Mouse (Mus musculus): ENCODE results near the gene Dnah17. TPM values are rescaled to one million over a fixed set of nuclear protein-coding genes. Genes with fewer than 3 reads are reported as not detected.

Gene Dnah17
- polyA plus RNA-seq, 1 experiment from 2014 or later: 0.10 TPM

- H3K4me2 ChIP-seq (replicated peaks; ENCODE audit: low read depth, low read length): no peak overlapping the region
These were observed 27.6 kb downstream of the Dnah17 start for GRCm38 (mm10) chr11:118102838-118103237.

GRCm38 (mm10) chr11:118101133-118101532 is 29.3 kb downstream of the Dnah17 start:
- no peaks in the 10 kb centered on the region for H3K27me3 ChIP-seq (replicated peaks; ENCODE audit: insufficient read depth, low read length)
- TF ChIP-seq EP300 (IDR thresholded peaks at IDR 0.05) (no peak), CTCF (IDR thresholded peaks at IDR 0.05) (peak; percentile 7; the same call in 1 of the 2 replicates)
- WGBS: 27% methylated on average over 9 of the region's 9 CpGs
- DNase-seq (ENCODE audit: low spot score) (no peak), ATAC-seq (no peak)
- H3K9me3 ChIP-seq (ENCODE audit: low read length): no peaks in the 10 kb centered on the region
- no peak overlapping the region for H3K9ac ChIP-seq (replicated peaks; ENCODE audit: low read depth)
- H3K4me1 ChIP-seq (ENCODE audit: insufficient read depth, low read depth, low read length): no peaks in the 10 kb centered on the region
- H3K36me3 ChIP-seq (ENCODE audit: insufficient read depth, low read length): no peaks in the 10 kb centered on the region
- H3K4me3 ChIP-seq (ENCODE audit: low read depth, low read length): no peak overlapping the region
- no peak overlapping the region for H3K4me2 ChIP-seq (replicated peaks; ENCODE audit: low read depth, low read length)
- no peak overlapping the region for H3K27ac ChIP-seq (ENCODE audit: low read length)

More at GRCm38 (mm10) chr11:118102838-118103237, 27.6 kb downstream of the Dnah17 start:
- no peaks in the 10 kb centered on the region for H3K9me3 ChIP-seq (ENCODE audit: low read length)
- H3K36me3 ChIP-seq (ENCODE audit: insufficient read depth, low read length): no peaks in the 10 kb centered on the region
- WGBS: 37% methylated on average over 3 of the region's 3 CpGs
- H3K4me1 ChIP-seq (ENCODE audit: insufficient read depth, low read depth, low read length): no peaks in the 10 kb centered on the region
- no peaks in the 10 kb centered on the region for H3K27me3 ChIP-seq (replicated peaks; ENCODE audit: insufficient read depth, low read length)
- DNase-seq (ENCODE audit: low spot score) (peak; percentile 90), ATAC-seq (peak; percentile 66)
- H3K27ac ChIP-seq (ENCODE audit: low read length): no peak overlapping the region
- H3K4me3 ChIP-seq (ENCODE audit: low read depth, low read length): no peak overlapping the region
- no peak overlapping the region for H3K9ac ChIP-seq (replicated peaks; ENCODE audit: low read depth)
- TF ChIP-seq EP300 (IDR thresholded peaks at IDR 0.05) (no peak), CTCF (IDR thresholded peaks at IDR 0.05) (peak; percentile 100)

GRCm38 (mm10) chr11:118096736-118097135 is 33.7 kb downstream of the Dnah17 start:
- TF ChIP-seq EP300 (IDR thresholded peaks at IDR 0.05) (no peak), CTCF (IDR thresholded peaks at IDR 0.05) (no peak)
- Histone ChIP-seq H3K27ac (ENCODE audit: low read length) (no peak overlapping the region), H3K36me3 (ENCODE audit: insufficient read depth, low read length) (no peaks in the 10 kb centered on the region), H3K4me3 (ENCODE audit: low read depth, low read length) (no peak overlapping the region), H3K9me3 (ENCODE audit: low read length) (no peaks in the 10 kb centered on the region), H3K9ac (replicated peaks; ENCODE audit: low read depth) (no peak overlapping the region), H3K27me3 (replicated peaks; ENCODE audit: insufficient read depth, low read length) (no peaks in the 10 kb centered on the region), H3K4me1 (ENCODE audit: insufficient read depth, low read depth, low read length) (no peaks in the 10 kb centered on the region), H3K4me2 (replicated peaks; ENCODE audit: low read depth, low read length) (no peak overlapping the region)
- 39% methylated on average over 2 of the region's 2 CpGs for WGBS
- no peak for DNase-seq (ENCODE audit: low spot score)
- no peak for ATAC-seq

GRCm38 (mm10) chr11:118095004-118095403 is 35.4 kb downstream of the Dnah17 start:
- TF ChIP-seq EP300 (IDR thresholded peaks at IDR 0.05) (no peak), CTCF (IDR thresholded peaks at IDR 0.05) (no peak)

GRCm38 (mm10) chr11:118091002-118091670 is 39.3 kb downstream of the Dnah17 start:
- no peak overlapping the region for H3K4me2 ChIP-seq (replicated peaks; ENCODE audit: low read depth, low read length)
- peak; percentile 73 for TF ChIP-seq CTCF (IDR thresholded peaks at IDR 0.05)
- no peak for TF ChIP-seq EP300 (IDR thresholded peaks at IDR 0.05)
- no peaks in the 10 kb centered on the region for H3K4me1 ChIP-seq (ENCODE audit: insufficient read depth, low read depth, low read length)
- H3K9me3 ChIP-seq (ENCODE audit: low read length): no peaks in the 10 kb centered on the region
- no peak overlapping the region for H3K4me3 ChIP-seq (ENCODE audit: low read depth, low read length)
- no peaks in the 10 kb centered on the region for H3K36me3 ChIP-seq (ENCODE audit: insufficient read depth, low read length)
- ATAC-seq (no peak), DNase-seq (ENCODE audit: low spot score) (no peak)
- WGBS: 85% methylated on average over 23 of the region's 23 CpGs
- no peak overlapping the region for H3K9ac ChIP-seq (replicated peaks; ENCODE audit: low read depth)
- no peak overlapping the region for H3K27ac ChIP-seq (ENCODE audit: low read length)
- no peaks in the 10 kb centered on the region for H3K27me3 ChIP-seq (replicated peaks; ENCODE audit: insufficient read depth, low read length)

More at GRCm38 (mm10) chr11:118095004-118095403, 35.4 kb downstream of the Dnah17 start:
- Histone ChIP-seq H3K9me3 (ENCODE audit: low read length) (no peaks in the 10 kb centered on the region), H3K4me2 (replicated peaks; ENCODE audit: low read depth, low read length) (no peak overlapping the region), H3K27ac (ENCODE audit: low read length) (no peak overlapping the region), H3K9ac (replicated peaks; ENCODE audit: low read depth) (no peak overlapping the region), H3K27me3 (replicated peaks; ENCODE audit: insufficient read depth, low read length) (no peaks in the 10 kb centered on the region), H3K36me3 (ENCODE audit: insufficient read depth, low read length) (no peaks in the 10 kb centered on the region), H3K4me3 (ENCODE audit: low read depth, low read length) (no peak overlapping the region), H3K4me1 (ENCODE audit: insufficient read depth, low read depth, low read length) (no peaks in the 10 kb centered on the region)
- ATAC-seq: no peak
- WGBS: 78% methylated on average over 9 of the region's 9 CpGs
- DNase-seq (ENCODE audit: low spot score): no peak

GRCm38 (mm10) chr11:118088896-118089295 is 41.5 kb downstream of the Dnah17 start:
- 0 out of 2 replicates have a peak overlapping the region, but pooled peaks have one; percentile 33 for H3K27ac ChIP-seq (ENCODE audit: low read length)
- 68% methylated on average over 19 of the region's 19 CpGs for WGBS
- peak; percentile 77 for ATAC-seq

More at GRCm38 (mm10) chr11:118088896-118089295, 41.5 kb downstream of the Dnah17 start:
- TF ChIP-seq EP300 (IDR thresholded peaks at IDR 0.05) (no peak), CTCF (IDR thresholded peaks at IDR 0.05) (no peak)
- Histone ChIP-seq H3K4me1 (ENCODE audit: insufficient read depth, low read depth, low read length) (peaks cover 4% of the 10 kb centered on the region; the same call in 1 of the 2 replicates), H3K4me2 (replicated peaks; ENCODE audit: low read depth, low read length) (no peak overlapping the region), H3K36me3 (ENCODE audit: insufficient read depth, low read length) (no peaks in the 10 kb centered on the region), H3K9me3 (ENCODE audit: low read length) (no peaks in the 10 kb centered on the region), H3K9ac (replicated peaks; ENCODE audit: low read depth) (no peak overlapping the region), H3K4me3 (ENCODE audit: low read depth, low read length) (no peak overlapping the region), H3K27me3 (replicated peaks; ENCODE audit: insufficient read depth, low read length) (no peaks in the 10 kb centered on the region)
- DNase-seq (ENCODE audit: low spot score): peak; percentile 72
